Mouse (Mus musculus): ENCODE results near the gene Pygb. TPM values are rescaled to one million over a fixed set of nuclear protein-coding genes. Genes with fewer than 3 reads are reported as not detected.

Gene Pygb
- total RNA-seq, 1 experiment = 10.8 TPM

GRCm38 (mm10) chr2:150810603-150811002, 24.1 kb downstream of the Pygb start:
- Histone ChIP-seq H3K4me3 (ENCODE audit: insufficient read depth in 1 of 2, low read depth in 1 of 2, low read length in 2 of 2, poor library complexity in 1 of 2, severe bottlenecking in 1 of 2) (no peak overlapping the region), H3K36me3 (ENCODE audit: control insufficient read depth, insufficient read depth, low read length, poor library complexity, severe bottlenecking) (peaks cover 10% of the 10 kb centered on the region; the same call in 1 of the 2 replicates)
- TF ChIP-seq ZNF384 (IDR thresholded peaks at IDR 0.05; ENCODE audit: low read depth, low read length) (no peak), CHD2 (IDR thresholded peaks at IDR 0.05; ENCODE audit: low read depth, low read length) (no peak), ZC3H11A (IDR thresholded peaks at IDR 0.05; ENCODE audit: borderline replicate concordance, low read depth, low read length) (no peak), MAFK (IDR thresholded peaks at IDR 0.05; ENCODE audit: insufficient read depth, low read depth, low read length) (no peak), HCFC1 (IDR thresholded peaks at IDR 0.05; ENCODE audit: borderline replicate concordance, insufficient read depth, low read length) (no peak)

DNA sequence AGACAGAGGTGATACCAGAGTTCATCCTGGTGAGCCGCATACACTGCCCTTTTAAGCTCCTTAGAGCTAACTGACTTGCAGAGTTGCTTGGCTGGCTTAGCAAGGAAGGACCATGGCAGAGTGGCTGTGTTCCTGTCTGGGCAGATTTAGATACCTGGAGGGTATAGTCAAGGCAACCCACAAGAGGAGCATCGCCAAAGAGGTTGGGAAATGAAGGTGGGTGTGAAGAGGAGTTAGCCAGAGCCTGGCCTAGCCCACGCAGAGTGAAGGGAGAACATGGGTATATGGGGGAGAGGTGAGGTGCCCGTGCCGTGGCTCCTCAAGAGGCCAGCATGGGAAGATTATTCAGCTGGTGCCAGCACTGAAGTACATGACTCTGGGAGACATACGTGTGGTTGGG, 26.3 kb downstream of the Pygb start:
- in situ Hi-C loops (cut with MboI; ENCODE audit: low sequenced_read_pairs in 2 of 2, unreplicated experiment in 2 of 2) = no loop called here
- TF ChIP-seq HCFC1 (IDR thresholded peaks at IDR 0.05; ENCODE audit: borderline replicate concordance, insufficient read depth, low read length) (no peak), MAFK (IDR thresholded peaks at IDR 0.05; ENCODE audit: insufficient read depth, low read depth, low read length) (no peak), ZNF384 (IDR thresholded peaks at IDR 0.05; ENCODE audit: low read depth, low read length) (no peak), CHD2 (IDR thresholded peaks at IDR 0.05; ENCODE audit: low read depth, low read length) (no peak), ZC3H11A (IDR thresholded peaks at IDR 0.05; ENCODE audit: borderline replicate concordance, low read depth, low read length) (no peak)
- no peak for DNase-seq (ENCODE audit: low read depth, low spot score)
- H3K27ac ChIP-seq (ENCODE audit: insufficient read depth, low read depth, low read length, poor library complexity, severe bottlenecking) = no peak overlapping the region; the same call in 1 of the 2 replicates
- no peak overlapping the region for H3K4me3 ChIP-seq (ENCODE audit: insufficient read depth in 1 of 2, low read depth in 1 of 2, low read length in 2 of 2, poor library complexity in 1 of 2, severe bottlenecking in 1 of 2)
- H3K9me3 ChIP-seq (ENCODE audit: control insufficient read depth, insufficient read depth, low read depth, low read length) = no peaks in the 10 kb centered on the region
- peaks cover 13% of the 10 kb centered on the region; the same call in 1 of the 2 replicates for H3K36me3 ChIP-seq (ENCODE audit: control insufficient read depth, insufficient read depth, low read length, poor library complexity, severe bottlenecking)
- H3K4me1 ChIP-seq (ENCODE audit: control insufficient read depth in 2 of 2, insufficient read depth in 2 of 2, low read length in 2 of 2, poor library complexity in 1 of 2) = no peaks in the 10 kb centered on the region
- H3K9ac ChIP-seq (ENCODE audit: insufficient read depth, low read depth, low read length, poor library complexity, severe bottlenecking) = no peak overlapping the region

More at GRCm38 (mm10) chr2:150810603-150811002, 24.1 kb downstream of the Pygb start:
- Histone ChIP-seq H3K27ac (ENCODE audit: insufficient read depth, low read depth, low read length, poor library complexity, severe bottlenecking) (no peak overlapping the region), H3K9me3 (ENCODE audit: control insufficient read depth, insufficient read depth, low read depth, low read length) (no peaks in the 10 kb centered on the region), H3K9ac (ENCODE audit: insufficient read depth, low read depth, low read length, poor library complexity, severe bottlenecking) (no peak overlapping the region), H3K4me1 (ENCODE audit: control insufficient read depth in 2 of 2, insufficient read depth in 2 of 2, low read length in 2 of 2, poor library complexity in 1 of 2) (no peaks in the 10 kb centered on the region)
- no peak for DNase-seq (ENCODE audit: low read depth, low spot score)
- in situ Hi-C loops (cut with MboI; ENCODE audit: low sequenced_read_pairs in 2 of 2, unreplicated experiment in 2 of 2) = no loop called here

DNA sequence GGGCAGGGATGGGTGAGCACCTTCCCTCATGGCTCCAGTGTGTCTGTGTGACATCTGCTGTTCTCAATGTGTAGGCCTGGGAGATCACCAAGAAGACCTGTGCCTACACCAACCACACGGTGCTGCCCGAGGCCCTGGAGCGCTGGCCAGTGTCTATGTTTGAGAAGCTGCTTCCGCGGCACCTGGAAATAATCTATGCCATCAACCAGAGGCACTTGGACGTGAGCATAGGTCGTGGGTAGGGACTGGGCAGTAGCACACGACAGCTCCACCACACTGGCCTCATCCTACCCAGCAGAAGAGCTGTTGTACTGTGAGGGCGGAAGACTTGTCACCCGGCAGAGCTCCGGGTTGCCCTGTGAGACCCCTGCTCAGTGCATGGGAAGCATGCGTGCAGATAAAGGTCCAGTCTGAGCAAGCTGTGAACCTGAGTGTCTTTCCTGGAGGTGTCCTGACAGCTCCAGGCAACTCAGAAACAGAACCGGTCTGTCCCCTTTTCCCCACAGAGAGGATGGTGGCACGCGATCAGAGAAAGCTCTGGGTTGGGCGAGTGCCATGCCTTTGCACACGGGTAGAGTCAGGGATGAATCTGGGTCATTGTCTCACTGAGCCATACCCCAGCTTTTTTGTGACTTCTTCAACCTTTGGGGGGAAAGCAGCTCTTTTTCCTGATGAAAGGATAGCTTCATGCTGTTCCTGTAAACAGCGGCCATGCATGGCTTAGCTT, 30.3 kb downstream of the Pygb start:
- Histone ChIP-seq H3K36me3 (ENCODE audit: control insufficient read depth, insufficient read depth, low read length, poor library complexity, severe bottlenecking) (peaks cover 16% of the 10 kb centered on the region; the same call in 1 of the 2 replicates), H3K4me1 (ENCODE audit: control insufficient read depth in 2 of 2, insufficient read depth in 2 of 2, low read length in 2 of 2, poor library complexity in 1 of 2) (no peaks in the 10 kb centered on the region), H3K27ac (ENCODE audit: insufficient read depth, low read depth, low read length, poor library complexity, severe bottlenecking) (no peak overlapping the region), H3K4me3 (ENCODE audit: insufficient read depth in 1 of 2, low read depth in 1 of 2, low read length in 2 of 2, poor library complexity in 1 of 2, severe bottlenecking in 1 of 2) (no peak overlapping the region), H3K9me3 (ENCODE audit: control insufficient read depth, insufficient read depth, low read depth, low read length) (no peaks in the 10 kb centered on the region), H3K9ac (ENCODE audit: insufficient read depth, low read depth, low read length, poor library complexity, severe bottlenecking) (no peak overlapping the region)
- DNase-seq (ENCODE audit: low read depth, low spot score) = no peak
- no peak for TF ChIP-seq ZNF384 (IDR thresholded peaks at IDR 0.05; ENCODE audit: low read depth, low read length)
- TF ChIP-seq CHD2 (IDR thresholded peaks at IDR 0.05; ENCODE audit: low read depth, low read length) = no peak
- TF ChIP-seq ZC3H11A (IDR thresholded peaks at IDR 0.05; ENCODE audit: borderline replicate concordance, low read depth, low read length) = no peak
- TF ChIP-seq MAFK (IDR thresholded peaks at IDR 0.05; ENCODE audit: insufficient read depth, low read depth, low read length) = no peak
- TF ChIP-seq HCFC1 (IDR thresholded peaks at IDR 0.05; ENCODE audit: borderline replicate concordance, insufficient read depth, low read length) = no peak
- in situ Hi-C loops (cut with MboI; ENCODE audit: low sequenced_read_pairs in 2 of 2, unreplicated experiment in 2 of 2) = no loop called here

DNA sequence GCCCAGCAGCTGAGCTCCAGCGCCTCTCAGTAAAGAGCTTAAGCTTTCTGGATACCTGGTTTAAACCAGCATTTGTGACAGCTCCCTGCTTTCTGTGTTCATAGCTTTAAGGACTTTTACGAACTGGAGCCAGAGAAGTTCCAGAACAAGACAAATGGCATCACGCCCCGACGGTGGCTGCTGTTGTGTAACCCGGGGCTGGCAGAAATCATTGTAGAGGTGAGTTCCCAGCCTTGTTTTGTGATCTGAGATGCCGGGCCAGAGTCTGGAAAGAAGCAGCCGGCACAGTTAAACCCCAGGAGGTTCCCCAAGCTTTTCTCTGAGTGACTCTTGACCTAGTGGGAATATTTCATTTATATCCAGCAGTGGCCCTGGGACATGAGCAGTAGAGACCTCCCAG, 32.2 kb downstream of the Pygb start:
- no peaks in the 10 kb centered on the region for H3K4me1 ChIP-seq (ENCODE audit: control insufficient read depth in 2 of 2, insufficient read depth in 2 of 2, low read length in 2 of 2, poor library complexity in 1 of 2)
- in situ Hi-C loops (cut with MboI; ENCODE audit: low sequenced_read_pairs in 2 of 2, unreplicated experiment in 2 of 2) = no loop called here
- H3K36me3 ChIP-seq (ENCODE audit: control insufficient read depth, insufficient read depth, low read length, poor library complexity, severe bottlenecking) = peaks cover 15% of the 10 kb centered on the region; the same call in 1 of the 2 replicates
- no peaks in the 10 kb centered on the region for H3K9me3 ChIP-seq (ENCODE audit: control insufficient read depth, insufficient read depth, low read depth, low read length)
- no peak overlapping the region for H3K27ac ChIP-seq (ENCODE audit: insufficient read depth, low read depth, low read length, poor library complexity, severe bottlenecking)
- no peak overlapping the region for H3K9ac ChIP-seq (ENCODE audit: insufficient read depth, low read depth, low read length, poor library complexity, severe bottlenecking)
- no peak for TF ChIP-seq MAFK (IDR thresholded peaks at IDR 0.05; ENCODE audit: insufficient read depth, low read depth, low read length)
- no peak for TF ChIP-seq HCFC1 (IDR thresholded peaks at IDR 0.05; ENCODE audit: borderline replicate concordance, insufficient read depth, low read length)
- no peak for TF ChIP-seq ZNF384 (IDR thresholded peaks at IDR 0.05; ENCODE audit: low read depth, low read length)
- no peak for TF ChIP-seq ZC3H11A (IDR thresholded peaks at IDR 0.05; ENCODE audit: borderline replicate concordance, low read depth, low read length)
- TF ChIP-seq CHD2 (IDR thresholded peaks at IDR 0.05; ENCODE audit: low read depth, low read length) = no peak
- H3K4me3 ChIP-seq (ENCODE audit: insufficient read depth in 1 of 2, low read depth in 1 of 2, low read length in 2 of 2, poor library complexity in 1 of 2, severe bottlenecking in 1 of 2) = no peak overlapping the region
- no peak for DNase-seq (ENCODE audit: low read depth, low spot score)
